Mouse (Mus musculus): ENCODE data around the gene Tor4a. TPM values are rescaled to one million over a fixed set of nuclear protein-coding genes. Genes with fewer than 3 reads are reported as not detected.

Tor4a gene
- polyA plus RNA-seq, 1 experiment from 2014 or later, result 0.94 TPM

GRCm38 (mm10) chr2:25203631-25204214 lies 7.0 kb upstream of the Tor4a start:
- H3K27me3 ChIP-seq (ENCODE audit: control insufficient read depth, insufficient read depth, low read length), result no peaks in the 10 kb centered on the region
- no peak for ATAC-seq (ENCODE audit: low FRiP score)
- H3K4me3 ChIP-seq (ENCODE audit: low read depth, low read length), result no peak overlapping the region
- H3K27ac ChIP-seq (ENCODE audit: low read depth, low read length), result no peak overlapping the region
- no peak overlapping the region for H3K9ac ChIP-seq (ENCODE audit: low read depth, low read length)
- H3K4me2 ChIP-seq (replicated peaks; ENCODE audit: low read depth, low read length), result no peak overlapping the region
- no peak for DNase-seq (ENCODE audit: low spot score)
- no peaks in the 10 kb centered on the region for H3K4me1 ChIP-seq (replicated peaks; ENCODE audit: control insufficient read depth, insufficient read depth, low read length)
- peaks cover 11% of the 10 kb centered on the region; the same call in 1 of the 2 replicates for H3K36me3 ChIP-seq (ENCODE audit: control insufficient read depth, insufficient read depth, low read length)
- H3K9me3 ChIP-seq (ENCODE audit: control insufficient read depth, low read length), result no peaks in the 10 kb centered on the region
- 78% methylated on average over 4 of the region's 4 CpGs for WGBS

GRCm38 (mm10) chr2:25200631-25201030 lies 3.9 kb upstream of the Tor4a start:
- H3K27ac ChIP-seq (ENCODE audit: low read depth, low read length), result no peak overlapping the region
- H3K4me1 ChIP-seq (replicated peaks; ENCODE audit: control insufficient read depth, insufficient read depth, low read length), result no peaks in the 10 kb centered on the region
- ATAC-seq (ENCODE audit: low FRiP score) (no peak), DNase-seq (ENCODE audit: low spot score) (no peak)
- no peak overlapping the region for H3K4me3 ChIP-seq (ENCODE audit: low read depth, low read length)
- peaks cover 10% of the 10 kb centered on the region; the same call in 1 of the 2 replicates for H3K36me3 ChIP-seq (ENCODE audit: control insufficient read depth, insufficient read depth, low read length)
- WGBS, result 100% methylated on average over 2 of the region's 2 CpGs
- peaks cover 12% of the 10 kb centered on the region for H3K27me3 ChIP-seq (ENCODE audit: control insufficient read depth, insufficient read depth, low read length)
- no peak overlapping the region for H3K4me2 ChIP-seq (replicated peaks; ENCODE audit: low read depth, low read length)
- no peaks in the 10 kb centered on the region for H3K9me3 ChIP-seq (ENCODE audit: control insufficient read depth, low read length)
- H3K9ac ChIP-seq (ENCODE audit: low read depth, low read length), result no peak overlapping the region

- ATAC-seq (ENCODE audit: low FRiP score), result no peak
- Histone ChIP-seq H3K27ac (ENCODE audit: low read depth, low read length) (no peak overlapping the region), H3K9me3 (ENCODE audit: control insufficient read depth, low read length) (no peaks in the 10 kb centered on the region), H3K36me3 (ENCODE audit: control insufficient read depth, insufficient read depth, low read length) (peaks cover 7% of the 10 kb centered on the region; the same call in 1 of the 2 replicates), H3K27me3 (ENCODE audit: control insufficient read depth, insufficient read depth, low read length) (peaks cover 24% of the 10 kb centered on the region), H3K9ac (ENCODE audit: low read depth, low read length) (no peak overlapping the region), H3K4me3 (ENCODE audit: low read depth, low read length) (no peak overlapping the region), H3K4me1 (replicated peaks; ENCODE audit: control insufficient read depth, insufficient read depth, low read length) (peaks cover 2% of the 10 kb centered on the region; the same call in 1 of the 2 replicates), H3K4me2 (replicated peaks; ENCODE audit: low read depth, low read length) (no peak overlapping the region)
- no peak for DNase-seq (ENCODE audit: low spot score)
These were observed 1.3 kb upstream of the Tor4a start for GRCm38 (mm10) chr2:25197946-25198345.

- no peak for ATAC-seq (ENCODE audit: low FRiP score)
- peaks cover 24% of the 10 kb centered on the region for H3K27me3 ChIP-seq (ENCODE audit: control insufficient read depth, insufficient read depth, low read length)
- H3K4me3 ChIP-seq (ENCODE audit: low read depth, low read length), result no peak overlapping the region
- 23% methylated on average over 2 of the region's 2 CpGs for WGBS
- DNase-seq (ENCODE audit: low spot score), result no peak
- H3K9ac ChIP-seq (ENCODE audit: low read depth, low read length), result no peak overlapping the region
- H3K36me3 ChIP-seq (ENCODE audit: control insufficient read depth, insufficient read depth, low read length), result peaks cover 7% of the 10 kb centered on the region; the same call in 1 of the 2 replicates
- no peak overlapping the region for H3K4me2 ChIP-seq (replicated peaks; ENCODE audit: low read depth, low read length)
- H3K4me1 ChIP-seq (replicated peaks; ENCODE audit: control insufficient read depth, insufficient read depth, low read length), result peaks cover 2% of the 10 kb centered on the region; the same call in 1 of the 2 replicates
- H3K27ac ChIP-seq (ENCODE audit: low read depth, low read length), result no peak overlapping the region
- no peaks in the 10 kb centered on the region for H3K9me3 ChIP-seq (ENCODE audit: control insufficient read depth, low read length)
These were observed 505 bp upstream of the Tor4a start for GRCm38 (mm10) chr2:25197191-25197590.

GRCm38 (mm10) chr2:25195211-25196156 lies 1.2 kb downstream of the Tor4a start:
- peak overlapping the region; percentile 6 for H3K4me3 ChIP-seq (ENCODE audit: low read depth, low read length)
- 19% methylated on average over 55 of the region's 55 CpGs for whole genome bisulfite sequencing

GRCm38 (mm10) chr2:25194486-25195171 lies 2.1 kb downstream of the Tor4a start:
- Histone ChIP-seq H3K4me1 (replicated peaks; ENCODE audit: control insufficient read depth, insufficient read depth, low read length) (peaks cover 2% of the 10 kb centered on the region; the same call in 1 of the 2 replicates), H3K4me3 (ENCODE audit: low read depth, low read length) (no peak overlapping the region), H3K9ac (ENCODE audit: low read depth, low read length) (no peak overlapping the region), H3K4me2 (replicated peaks; ENCODE audit: low read depth, low read length) (no peak overlapping the region), H3K36me3 (ENCODE audit: control insufficient read depth, insufficient read depth, low read length) (no peaks in the 10 kb centered on the region), H3K27me3 (ENCODE audit: control insufficient read depth, insufficient read depth, low read length) (peaks cover 24% of the 10 kb centered on the region), H3K9me3 (ENCODE audit: control insufficient read depth, low read length) (no peaks in the 10 kb centered on the region), H3K27ac (ENCODE audit: low read depth, low read length) (no peak overlapping the region)
- WGBS, result 82% methylated on average over 17 of the region's 17 CpGs
- ATAC-seq (ENCODE audit: low FRiP score) (no peak), DNase-seq (ENCODE audit: low spot score) (no peak)

More at GRCm38 (mm10) chr2:25195211-25196156, 1.2 kb downstream of the Tor4a start:
- no peak overlapping the region for H3K9ac ChIP-seq (ENCODE audit: low read depth, low read length)
- H3K9me3 ChIP-seq (ENCODE audit: control insufficient read depth, low read length), result no peaks in the 10 kb centered on the region
- peaks cover 2% of the 10 kb centered on the region; the same call in 1 of the 2 replicates for H3K4me1 ChIP-seq (replicated peaks; ENCODE audit: control insufficient read depth, insufficient read depth, low read length)
- no peak for DNase-seq (ENCODE audit: low spot score)
- peaks cover 2% of the 10 kb centered on the region; the same call in 1 of the 2 replicates for H3K36me3 ChIP-seq (ENCODE audit: control insufficient read depth, insufficient read depth, low read length)
- no peak overlapping the region for H3K27ac ChIP-seq (ENCODE audit: low read depth, low read length)
- peak overlapping the region; percentile 8; the same call in 1 of the 2 replicates for H3K4me2 ChIP-seq (replicated peaks; ENCODE audit: low read depth, low read length)
- ATAC-seq (ENCODE audit: low FRiP score), result no peak; the same call in 1 of the 2 replicates
- H3K27me3 ChIP-seq (ENCODE audit: control insufficient read depth, insufficient read depth, low read length), result peaks cover 24% of the 10 kb centered on the region

GRCm38 (mm10) chr2:25194006-25194405 lies 2.7 kb downstream of the Tor4a start:
- H3K9me3 ChIP-seq (ENCODE audit: control insufficient read depth, low read length), result no peaks in the 10 kb centered on the region
- no peak overlapping the region for H3K4me3 ChIP-seq (ENCODE audit: low read depth, low read length)
- WGBS, result 74% methylated on average over 5 of the region's 5 CpGs
- H3K4me1 ChIP-seq (replicated peaks; ENCODE audit: control insufficient read depth, insufficient read depth, low read length), result peaks cover 2% of the 10 kb centered on the region; the same call in 1 of the 2 replicates
- H3K9ac ChIP-seq (ENCODE audit: low read depth, low read length), result no peak overlapping the region
- ATAC-seq (ENCODE audit: low FRiP score), result no peak
- no peak overlapping the region for H3K27ac ChIP-seq (ENCODE audit: low read depth, low read length)
- H3K27me3 ChIP-seq (ENCODE audit: control insufficient read depth, insufficient read depth, low read length), result peaks cover 24% of the 10 kb centered on the region
- no peaks in the 10 kb centered on the region for H3K36me3 ChIP-seq (ENCODE audit: control insufficient read depth, insufficient read depth, low read length)
- H3K4me2 ChIP-seq (replicated peaks; ENCODE audit: low read depth, low read length), result no peak overlapping the region
- DNase-seq (ENCODE audit: low spot score), result no peak

GRCm38 (mm10) chr2:25193330-25193770 lies 3.3 kb downstream of the Tor4a start:
- ATAC-seq (ENCODE audit: low FRiP score) (peak; percentile 73), DNase-seq (ENCODE audit: low spot score) (peak; percentile 92)
- Histone ChIP-seq H3K4me3 (ENCODE audit: low read depth, low read length) (no peak overlapping the region), H3K9ac (ENCODE audit: low read depth, low read length) (no peak overlapping the region), H3K9me3 (ENCODE audit: control insufficient read depth, low read length) (no peaks in the 10 kb centered on the region), H3K27me3 (ENCODE audit: control insufficient read depth, insufficient read depth, low read length) (peaks cover 24% of the 10 kb centered on the region), H3K27ac (ENCODE audit: low read depth, low read length) (no peak overlapping the region), H3K4me2 (replicated peaks; ENCODE audit: low read depth, low read length) (no peak overlapping the region), H3K36me3 (ENCODE audit: control insufficient read depth, insufficient read depth, low read length) (no peaks in the 10 kb centered on the region), H3K4me1 (replicated peaks; ENCODE audit: control insufficient read depth, insufficient read depth, low read length) (peaks cover 2% of the 10 kb centered on the region; the same call in 1 of the 2 replicates)
- WGBS, result 2% methylated on average over 6 of the region's 6 CpGs

Data from hindbrain, embryonic 11.5 days (tissue).